Mouse (Mus musculus): Measurements from ENCODE around the gene Sox4.

Sox4 gene

GRCm38 (mm10) chr13:28946565-28947135 is 6.9 kb downstream of the Sox4 start:
- DNase-seq = no peak

DNA sequence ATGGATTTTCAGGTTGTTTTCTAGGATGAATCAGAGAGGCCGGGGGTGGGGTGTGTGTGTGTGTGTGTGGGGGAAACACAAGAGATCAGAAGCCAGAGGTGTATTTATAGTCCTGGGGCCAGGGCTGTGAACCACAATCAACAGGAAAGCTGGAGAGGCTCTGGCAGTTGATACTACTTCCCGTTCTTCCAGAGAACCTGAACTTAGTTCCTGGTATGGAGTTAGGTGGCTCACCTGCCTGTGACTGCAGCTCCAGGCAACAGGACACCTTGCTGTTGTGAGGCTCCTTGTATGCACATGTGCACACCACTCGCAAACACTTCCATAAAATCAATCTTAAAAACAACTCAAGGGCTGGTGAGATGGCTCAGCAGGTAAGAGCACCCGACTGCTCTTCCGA is 7.8 kb downstream of the Sox4 start:
- DNase-seq = no peak

- no peak for DNase-seq
Observed at GRCm38 (mm10) chr13:28942926-28943325, 10.6 kb downstream of the Sox4 start.

- DNase-seq = no peak
Observed at GRCm38 (mm10) chr13:28941983-28942630, 11.4 kb downstream of the Sox4 start.

GRCm38 (mm10) chr13:28933375-28933774 is 20.1 kb downstream of the Sox4 start:
- DNase-seq = no peak

DNA sequence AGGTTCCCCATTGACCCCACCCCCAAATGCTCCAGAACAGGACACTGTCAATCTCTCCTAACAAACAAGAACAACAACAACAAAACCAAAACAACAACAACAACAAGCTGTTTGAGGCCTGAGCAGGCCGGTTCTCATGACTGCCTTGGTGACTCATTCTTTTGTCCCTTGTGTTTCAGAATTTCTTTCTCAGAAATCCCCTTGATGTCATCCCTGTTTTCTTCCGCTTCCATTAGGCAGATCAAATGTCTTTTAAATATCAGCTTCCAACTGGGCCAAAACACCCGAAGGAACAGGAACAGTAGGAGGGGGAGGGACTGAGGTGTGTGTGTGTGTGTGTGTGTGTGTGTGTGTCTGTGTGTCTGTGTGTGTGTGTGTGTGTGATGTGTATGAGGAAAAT is 21.7 kb downstream of the Sox4 start:
- DNase-seq = no peak

- DNase-seq = no peak
Observed at GRCm38 (mm10) chr13:28931266-28931665, 22.2 kb downstream of the Sox4 start.

GRCm38 (mm10) chr13:28930364-28930763 is 23.1 kb downstream of the Sox4 start:
- DNase-seq = no peak

GRCm38 (mm10) chr13:28929936-28930335 is 23.6 kb downstream of the Sox4 start:
- no peak for DNase-seq

- DNase-seq = no peak
Observed at GRCm38 (mm10) chr13:28923136-28923535, 30.4 kb downstream of the Sox4 start.

DNA sequence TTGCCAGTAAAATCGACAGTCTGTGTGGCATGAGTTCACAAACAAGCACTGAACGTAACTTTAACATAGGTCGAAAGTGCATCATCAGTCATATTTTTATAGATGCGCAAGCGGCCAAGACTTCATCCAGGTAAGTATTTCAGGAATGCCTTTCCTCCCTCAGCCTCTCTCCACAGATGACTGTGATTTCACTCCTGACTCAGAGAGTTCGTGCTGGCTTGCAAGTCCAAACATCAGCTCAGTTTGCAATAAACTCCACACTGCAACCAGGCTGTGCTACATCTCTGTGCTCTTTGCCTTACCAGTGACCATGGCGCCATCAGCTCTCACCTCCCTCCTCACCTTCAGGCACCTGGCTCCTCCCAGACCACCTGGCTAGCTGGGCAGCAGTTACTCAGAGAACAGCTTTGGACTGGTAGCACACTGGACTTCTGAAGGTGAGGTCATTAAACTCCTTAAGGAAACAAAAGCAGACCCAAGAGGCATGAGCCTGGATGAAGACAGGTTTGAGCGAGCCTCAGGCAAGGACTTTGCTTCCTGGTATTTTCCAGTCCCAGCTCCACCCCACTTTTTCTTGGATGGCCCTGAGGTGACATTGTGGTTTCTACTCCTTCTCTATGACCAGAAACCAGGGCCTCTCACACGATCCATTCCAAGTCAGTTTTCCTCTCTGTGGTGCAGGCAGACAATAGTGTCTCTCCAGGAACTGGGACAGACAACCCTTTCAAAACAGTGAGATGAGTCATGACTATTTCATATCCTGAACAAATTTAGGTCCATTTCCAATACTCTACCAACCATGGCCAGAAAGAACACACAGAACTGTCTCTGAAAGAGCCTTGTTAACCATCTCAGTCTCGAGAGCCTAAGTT is 35.9 kb downstream of the Sox4 start:
- DNase-seq = no peak

DNA sequence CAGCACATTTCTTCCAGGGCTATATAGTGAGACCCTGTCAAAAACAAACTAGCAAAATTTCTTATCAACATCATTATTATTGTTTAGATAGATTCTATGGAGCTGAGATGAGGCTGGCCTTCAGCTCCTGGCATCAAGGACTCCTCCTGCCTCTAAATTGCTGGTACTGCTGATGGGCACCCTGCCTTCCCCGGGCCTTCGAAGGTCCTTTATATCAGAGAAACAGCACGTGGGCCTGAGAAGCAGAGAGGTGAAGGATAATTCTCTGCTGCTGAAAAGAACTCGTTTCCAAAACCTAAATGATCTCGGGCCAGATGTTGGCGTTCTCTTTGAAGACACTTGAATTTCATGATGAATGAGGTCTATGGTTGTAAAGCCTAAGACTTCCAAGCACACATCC is 39.9 kb downstream of the Sox4 start:
- no peak for DNase-seq

DNA sequence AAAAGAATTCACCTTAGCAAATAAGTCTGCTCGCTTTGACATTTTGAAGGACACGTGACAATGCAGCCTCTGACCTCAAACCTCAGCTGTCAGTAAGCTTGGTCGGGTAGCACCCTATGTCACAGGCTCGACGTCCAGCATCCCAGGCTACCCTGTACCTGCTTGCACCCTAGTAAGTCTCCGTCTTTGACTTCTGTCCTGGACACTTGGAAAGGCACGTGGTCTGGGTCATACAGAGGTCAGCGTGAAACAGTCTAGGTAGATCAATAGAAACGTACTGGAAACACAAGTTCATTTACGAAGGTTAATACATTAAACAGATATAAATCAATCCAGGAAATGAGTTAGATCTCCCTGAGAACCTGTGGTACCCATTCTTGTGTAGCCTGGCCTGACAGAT is 46.5 kb downstream of the Sox4 start:
- no peak for DNase-seq
